Mouse (Mus musculus) cerebellum, postnatal 14 days (tissue): ENCODE measurements around the gene Grb14.
A peak's percentile ranks its signal among the peaks of the same experiment; 100 is the strongest.

ENCODE experiments used
- DNase-seq, 2 experiments: peaks; one replicate each; pipeline ENCODE4 v3.0.0; 2021; ENCODE audit warnings: mixed read lengths in 2 of 2

The Grb14 gene

GRCm38 (mm10) chr2:65024887-65025286, at the start of gene Grb14:
Gene Grb14, minus strand, starts transcription at chr2:65024987.
- DNase-seq, result no peak

GRCm38 (mm10) chr2:65072205-65072604, 47.4 kb upstream of the Grb14 start:
- no peak for DNase-seq

- DNase-seq, result no peak
These were observed 29.0 kb upstream of the Grb14 start for GRCm38 (mm10) chr2:65053764-65054163.

- DNase-seq, result no peak
These were observed 27.6 kb upstream of the Grb14 start for GRCm38 (mm10) chr2:65052191-65053012.

GRCm38 (mm10) chr2:65050776-65051175, 26.0 kb upstream of the Grb14 start:
- no peak for DNase-seq

- peak in 1 of 2 experiments; percentile 12 for DNase-seq
These were observed 23.6 kb upstream of the Grb14 start for GRCm38 (mm10) chr2:65048234-65049017.

- no peak for DNase-seq
These were observed 13.4 kb upstream of the Grb14 start for GRCm38 (mm10) chr2:65038164-65038563.

- no peak for DNase-seq
These were observed 12.8 kb upstream of the Grb14 start for GRCm38 (mm10) chr2:65037546-65037945.

GRCm38 (mm10) chr2:65022363-65023240, 2.2 kb downstream of the Grb14 start:
- DNase-seq, result peak; percentile 67 to 69

- no peak for DNase-seq
These were observed 3.0 kb downstream of the Grb14 start for GRCm38 (mm10) chr2:65021691-65022362.

- DNase-seq, result no peak
These were observed 7.4 kb downstream of the Grb14 start for GRCm38 (mm10) chr2:65017375-65017774.

- no peak for DNase-seq
These were observed 10.2 kb downstream of the Grb14 start for GRCm38 (mm10) chr2:65014552-65014951.

- no peak for DNase-seq
These were observed 14.7 kb downstream of the Grb14 start for GRCm38 (mm10) chr2:65010105-65010504.

- DNase-seq, result no peak
These were observed 17.4 kb downstream of the Grb14 start for GRCm38 (mm10) chr2:65007396-65007795.

- DNase-seq, result no peak
These were observed 19.7 kb downstream of the Grb14 start for GRCm38 (mm10) chr2:65005044-65005443.

- DNase-seq, result peak; percentile 54 to 58
These were observed 21.4 kb downstream of the Grb14 start for GRCm38 (mm10) chr2:65003433-65003832.

GRCm38 (mm10) chr2:65002631-65003030, 22.2 kb downstream of the Grb14 start:
- DNase-seq, result no peak

- no peak for DNase-seq
These were observed 29.7 kb downstream of the Grb14 start for GRCm38 (mm10) chr2:64995048-64995447.

- peak in 1 of 2 experiments; percentile 44 for DNase-seq
These were observed 35.2 kb downstream of the Grb14 start for GRCm38 (mm10) chr2:64989426-64990187.

- no peak for DNase-seq
These were observed 37.0 kb downstream of the Grb14 start for GRCm38 (mm10) chr2:64987782-64988181.

- DNase-seq, result no peak
These were observed 49.2 kb downstream of the Grb14 start for GRCm38 (mm10) chr2:64975546-64975945.
